Mouse (Mus musculus) cerebellum, postnatal 14 days (tissue): Measurements from ENCODE around the gene Hnrnph3.

Experiments
- DNase-seq, 2 experiments: peaks; one replicate each; pipeline ENCODE4 v3.0.0; 2021; ENCODE audit warnings: mixed read lengths in 2 of 2

The Hnrnph3 gene

GRCm38 (mm10) chr10:63028396-63028795, 4.4 kb upstream of the Hnrnph3 start:
- no peak for DNase-seq

- DNase-seq = no peak
Measured at GRCm38 (mm10) chr10:63027376-63028161, 3.6 kb upstream of the Hnrnph3 start.

- DNase-seq = no peak
Measured at GRCm38 (mm10) chr10:63026795-63027160, 2.8 kb upstream of the Hnrnph3 start.

- DNase-seq = no peak
Measured at GRCm38 (mm10) chr10:63026156-63026794, 2.3 kb upstream of the Hnrnph3 start.

- no peak for DNase-seq
Measured at GRCm38 (mm10) chr10:63025491-63026011, 1.5 kb upstream of the Hnrnph3 start.

GRCm38 (mm10) chr10:63025016-63025415, 999 bp upstream of the Hnrnph3 start:
- no peak for DNase-seq

- peak; percentile 83 to 86 for DNase-seq
Measured at GRCm38 (mm10) chr10:63024580-63024910, 528 bp upstream of the Hnrnph3 start.

GRCm38 (mm10) chr10:63023121-63023748, 782 bp downstream of the Hnrnph3 start:
- peak; percentile 80 for DNase-seq

GRCm38 (mm10) chr10:63022541-63023120, 1.4 kb downstream of the Hnrnph3 start:
- no peak for DNase-seq

- DNase-seq = no peak
Measured at GRCm38 (mm10) chr10:63021702-63022101, 2.3 kb downstream of the Hnrnph3 start.

GRCm38 (mm10) chr10:63019304-63019703, 4.7 kb downstream of the Hnrnph3 start:
- DNase-seq = no peak

GRCm38 (mm10) chr10:63014168-63014567, 9.8 kb downstream of the Hnrnph3 start:
- DNase-seq = no peak

GRCm38 (mm10) chr10:63013476-63013875, 10.5 kb downstream of the Hnrnph3 start:
- DNase-seq = no peak

- peak; percentile 42 to 51 for DNase-seq
Measured at GRCm38 (mm10) chr10:63011556-63011955, 12.5 kb downstream of the Hnrnph3 start.

GRCm38 (mm10) chr10:63010268-63010667, 13.7 kb downstream of the Hnrnph3 start:
- DNase-seq = no peak

- no peak for DNase-seq
Measured at GRCm38 (mm10) chr10:63008193-63008592, 15.8 kb downstream of the Hnrnph3 start.

- no peak for DNase-seq
Measured at GRCm38 (mm10) chr10:63004556-63004955, 19.5 kb downstream of the Hnrnph3 start.

GRCm38 (mm10) chr10:63003252-63003651, 20.8 kb downstream of the Hnrnph3 start:
- no peak for DNase-seq

GRCm38 (mm10) chr10:63000584-63000983, 23.4 kb downstream of the Hnrnph3 start:
- DNase-seq = no peak

GRCm38 (mm10) chr10:62993991-62994390, 30.0 kb downstream of the Hnrnph3 start:
- DNase-seq = no peak

GRCm38 (mm10) chr10:62990636-62991035, 33.4 kb downstream of the Hnrnph3 start:
- no peak for DNase-seq

GRCm38 (mm10) chr10:62987341-62987740, 36.7 kb downstream of the Hnrnph3 start:
- DNase-seq = peak; percentile 39 to 72

- DNase-seq = peak; percentile 24 to 36
Measured at GRCm38 (mm10) chr10:62984495-62984894, 39.5 kb downstream of the Hnrnph3 start.
